Mouse (Mus musculus) limb, embryonic 14.5 days (tissue): ENCODE measurements around the gene Pla2g15. TPM values are rescaled to one million over a fixed set of nuclear protein-coding genes. Genes with fewer than 3 reads are reported as not detected.

Experiments
- ATAC-seq: fragments of 200-750 bp; cut with Nextera tagmentation; 2 replicates; pipeline ENCODE4 v1.8.0; 2017; ENCODE audit warnings: low read depth, moderate number of reproducible peaks, moderate TSS enrichment; ENCODE audit not compliant: low FRiP score
- DNase-seq: peaks from one replicate; pipeline ENCODE4 v3.0.0-alpha.2; 2015; ENCODE audit warnings: low spot score
- H3K27ac ChIP-seq: fragments of 300-500 bp; sonication (generic); replicated peaks from 2 replicates; pipeline ENCODE4 v1.5.1; 2014; ENCODE audit warnings: low read depth, mild to moderate bottlenecking, low read length, moderate library complexity, mixed read lengths
- H3K27me3 ChIP-seq: fragments of 300-500 bp; sonication (generic); 2 replicates; pipeline ENCODE4 v1.6.1; 2014; ENCODE audit warnings: low read length, mixed read lengths; ENCODE audit not compliant: control insufficient read depth, insufficient read depth
- H3K36me3 ChIP-seq: fragments of 300-500 bp; sonication (generic); 2 replicates; pipeline ENCODE4 v1.6.1; 2014; ENCODE audit warnings: mild to moderate bottlenecking, low read length, moderate library complexity, mixed read lengths; ENCODE audit not compliant: control insufficient read depth, insufficient read depth
- H3K4me1 ChIP-seq: fragments of 300-500 bp; sonication (generic); 2 replicates; pipeline ENCODE4 v1.6.1; 2014; ENCODE audit warnings: antibody characterized with exemption, low read length, mixed read lengths; ENCODE audit not compliant: control insufficient read depth, insufficient read depth
- H3K4me2 ChIP-seq: fragments of 300-500 bp; sonication (generic); replicated peaks from 2 replicates; pipeline ENCODE4 v1.6.1; 2014; ENCODE audit warnings: low read depth, mild to moderate bottlenecking, low read length, moderate library complexity; ENCODE audit not compliant: severe bottlenecking
- H3K4me3 ChIP-seq: fragments of 300-500 bp; sonication (generic); replicated peaks from 2 replicates; pipeline ENCODE4 v1.5.1; 2014; ENCODE audit warnings: low read length
- H3K9ac ChIP-seq: fragments of 300-500 bp; sonication (generic); 2 replicates; pipeline ENCODE4 v1.6.1; 2014; ENCODE audit warnings: mild to moderate bottlenecking, low read depth, low read length, moderate library complexity; ENCODE audit not compliant: severe bottlenecking
- H3K9me3 ChIP-seq: fragments of 300-500 bp; sonication (generic); 2 replicates; pipeline ENCODE4 v1.6.1; 2016; ENCODE audit warnings: low read length; ENCODE audit not compliant: control insufficient read depth
- POLR2A ChIP-seq: fragments of 200-500 bp; IDR thresholded peaks from 2 replicates; pipeline ENCODE4 v1.8.0; 2012; ENCODE audit warnings: inconsistent platforms, mild to moderate bottlenecking, moderate library complexity, borderline replicate concordance; ENCODE audit not compliant: insufficient read depth, insufficient read length; ENCODE audit errors: extremely low read depth
- WGBS: fragments of 180-500 bp; shearing (Covaris S2); extraction: QIAGEN DNeasy Blood & Tissue Kit; methylation state at CpG from one replicate; pipeline ENCODE4 v1.1.7; 2014; 5-methylcytosine and 5-hydroxymethylcytosine counted together
- polyA plus RNA-seq, 2 experiments: library from polyadenylated mRNA; depleted of rRNA in 1 of 2; stranded (reverse) in 1 of 2; unstranded in 1 of 2; fragments of >200 nt; fragmentation: Nextera tagmentation in 1 of 2; extraction: Ambion mirVana in 1 of 2; gene quantifications; 2 replicates each; pipeline versions ENCODE4 v1.2.1 to v1.2.3; 2012 to 2014

The Pla2g15 gene
- polyA plus RNA-seq, 2 experiments, result 6.3 to 13.7 TPM

DNA sequence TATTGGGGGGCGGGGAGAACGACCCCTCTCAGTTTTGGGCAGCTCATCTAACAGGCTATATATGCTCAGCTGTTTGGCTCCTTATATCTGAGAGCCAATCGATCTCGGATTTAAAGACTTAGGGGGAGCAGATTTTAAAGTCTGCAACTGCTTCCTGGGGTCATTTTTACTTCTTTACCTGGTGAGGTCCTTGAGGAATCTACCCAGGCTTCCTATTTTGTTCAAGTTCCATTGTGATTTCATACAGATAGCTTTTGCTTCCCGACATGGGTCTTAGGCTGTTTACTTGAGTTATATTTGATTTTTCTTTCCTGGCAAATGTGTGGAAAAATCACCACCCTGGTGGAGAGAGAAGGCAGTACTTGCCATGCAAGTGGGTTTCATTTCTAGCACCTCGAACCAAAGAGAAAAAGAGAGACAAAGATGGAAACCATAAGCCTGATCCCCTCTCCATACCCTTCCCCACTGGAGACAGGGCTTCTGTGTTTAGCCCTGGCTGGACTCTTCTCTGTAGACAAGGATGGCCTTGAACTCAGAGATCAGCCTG, 19.8 kb downstream of the Pla2g15 start:
- 24% methylated on average over 6 of the region's 6 CpGs for WGBS
- no peak for ATAC-seq
- no peak overlapping the region for H3K27ac ChIP-seq

GRCm38 (mm10) chr8:106173566-106173965, 23.4 kb downstream of the Pla2g15 start:
- Histone ChIP-seq H3K27me3 (no peaks in the 10 kb centered on the region), H3K9ac (no peak overlapping the region), H3K4me2 (no peak overlapping the region), H3K36me3 (no peaks in the 10 kb centered on the region), H3K9me3 (no peaks in the 10 kb centered on the region), H3K4me1 (peaks cover 15% of the 10 kb centered on the region), H3K27ac (no peak overlapping the region), H3K4me3 (no peak overlapping the region)
- 89% methylated on average over 3 of the region's 3 CpGs for WGBS
- no peak for TF ChIP-seq POLR2A
- DNase-seq, result no peak
- no peak for ATAC-seq

More for the DNA sequence above, 19.8 kb downstream of the Pla2g15 start:
- H3K4me2 ChIP-seq, result peak overlapping the region; percentile 93
- no peaks in the 10 kb centered on the region for H3K27me3 ChIP-seq
- DNase-seq, result no peak
- H3K36me3 ChIP-seq, result no peaks in the 10 kb centered on the region
- H3K4me1 ChIP-seq, result peaks cover 10% of the 10 kb centered on the region
- no peak for TF ChIP-seq POLR2A
- H3K9me3 ChIP-seq, result no peaks in the 10 kb centered on the region
- H3K9ac ChIP-seq, result peak overlapping the region; percentile 82
- peak overlapping the region; percentile 80 for H3K4me3 ChIP-seq

DNA sequence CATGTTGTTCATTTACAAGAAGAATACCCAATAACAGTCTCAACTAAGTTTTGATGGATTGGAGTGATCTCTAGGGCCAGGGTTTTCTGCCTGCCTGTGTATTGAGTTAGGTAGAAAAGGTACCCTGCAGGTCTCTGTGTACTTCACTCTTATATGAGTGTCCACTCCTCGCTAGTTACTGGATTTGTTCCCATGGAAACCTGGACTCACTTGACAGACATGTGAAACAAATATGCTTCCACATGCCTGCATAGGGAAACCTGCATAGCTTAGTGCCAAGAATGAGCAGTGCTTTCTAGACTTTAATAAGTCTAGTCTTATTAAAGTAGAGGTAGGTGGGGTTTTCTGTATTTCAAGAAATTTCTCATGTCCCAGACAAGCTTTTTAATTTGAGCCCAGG, 26.7 kb downstream of the Pla2g15 start:
- ATAC-seq (peak; percentile 55; the same call in 1 of the 2 replicates), DNase-seq (peak; percentile 61)
- no peaks in the 10 kb centered on the region for H3K9me3 ChIP-seq
- 18% methylated on average over 1 of the region's 1 CpGs for WGBS
- no peaks in the 10 kb centered on the region for H3K27me3 ChIP-seq
- H3K4me2 ChIP-seq, result no peak overlapping the region
- TF ChIP-seq POLR2A, result no peak
- no peak overlapping the region for H3K27ac ChIP-seq
- H3K4me1 ChIP-seq, result peaks cover 4% of the 10 kb centered on the region; the same call in 1 of the 2 replicates
- H3K4me3 ChIP-seq, result no peak overlapping the region
- peaks cover 7% of the 10 kb centered on the region for H3K36me3 ChIP-seq
- H3K9ac ChIP-seq, result no peak overlapping the region; the same call in 1 of the 2 replicates

DNA sequence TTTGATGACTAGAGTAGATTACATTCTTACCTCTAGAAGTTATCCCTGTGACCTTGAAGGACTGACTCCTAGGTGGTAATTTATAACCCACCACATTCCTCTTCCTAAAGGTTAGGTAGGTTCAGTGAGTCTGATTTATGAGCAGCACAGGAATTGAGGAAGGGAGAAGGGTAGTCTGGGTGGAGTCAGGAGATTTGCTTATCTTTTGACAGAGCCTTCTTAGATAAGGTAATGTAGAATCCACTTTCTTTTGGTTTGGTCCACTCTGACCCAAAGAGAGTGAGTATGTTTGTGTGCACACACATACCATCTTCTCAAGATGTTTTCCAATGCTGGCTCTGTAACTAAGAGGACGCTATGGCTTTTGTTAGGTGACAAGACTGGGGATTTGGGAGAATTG, 27.4 kb downstream of the Pla2g15 start:
- 77% methylated on average over 1 of the region's 1 CpGs for WGBS
- no peak for DNase-seq
- H3K4me3 ChIP-seq, result no peak overlapping the region
- H3K4me1 ChIP-seq, result peaks cover 4% of the 10 kb centered on the region; the same call in 1 of the 2 replicates
- peaks cover 7% of the 10 kb centered on the region for H3K36me3 ChIP-seq
- H3K4me2 ChIP-seq, result no peak overlapping the region
- H3K27ac ChIP-seq, result no peak overlapping the region
- no peaks in the 10 kb centered on the region for H3K27me3 ChIP-seq
- no peak overlapping the region for H3K9ac ChIP-seq
- no peak for TF ChIP-seq POLR2A
- H3K9me3 ChIP-seq, result no peaks in the 10 kb centered on the region
- no peak for ATAC-seq

DNA sequence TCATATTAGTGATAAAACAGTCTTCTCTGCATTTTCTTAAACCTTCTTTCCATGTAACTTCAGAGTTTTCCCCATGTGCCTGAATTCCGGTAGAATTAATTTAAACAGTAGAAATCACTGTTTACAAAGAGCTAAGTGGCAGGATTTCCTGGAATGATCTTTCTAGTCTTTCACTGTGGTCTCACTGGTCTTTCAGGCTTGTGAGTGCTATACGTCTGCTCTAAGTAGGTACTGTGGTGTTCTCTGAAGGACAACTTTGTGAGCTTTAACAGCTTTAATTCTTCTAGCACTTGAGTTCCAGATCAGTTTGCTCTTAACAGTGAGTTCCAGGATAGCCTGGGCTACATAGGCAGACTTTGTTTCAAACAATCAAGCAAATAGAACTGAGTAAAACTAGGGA, 28.2 kb downstream of the Pla2g15 start:
- Histone ChIP-seq H3K9me3 (no peaks in the 10 kb centered on the region), H3K36me3 (peaks cover 7% of the 10 kb centered on the region), H3K9ac (no peak overlapping the region), H3K27me3 (no peaks in the 10 kb centered on the region), H3K4me1 (peaks cover 4% of the 10 kb centered on the region; the same call in 1 of the 2 replicates), H3K4me2 (no peak overlapping the region), H3K27ac (no peak overlapping the region), H3K4me3 (no peak overlapping the region)
- ATAC-seq, result no peak
- no peak for DNase-seq
- WGBS, result 70% methylated on average over 2 of the region's 2 CpGs
- TF ChIP-seq POLR2A, result no peak
